Mouse (Mus musculus) forebrain, embryonic 16.5 days (tissue): ENCODE measurements around the gene Orai1. TPM values are rescaled to one million over a fixed set of nuclear protein-coding genes. Genes with fewer than 3 reads are reported as not detected.

Experiments
- ATAC-seq: fragments of 200-750 bp; cut with Nextera tagmentation; 2 replicates; pipeline ENCODE4 v1.8.0; 2017; ENCODE audit warnings: mild to moderate bottlenecking, moderate library complexity
- H3K27ac ChIP-seq: fragments of 300-500 bp; sonication (generic); 2 replicates; pipeline ENCODE4 v1.5.1; 2014; ENCODE audit warnings: low read length, control low read depth
- H3K27me3 ChIP-seq: fragments of 300-500 bp; sonication (generic); replicated peaks from 2 replicates; pipeline ENCODE4 v1.6.1; 2014; ENCODE audit warnings: low read length; ENCODE audit not compliant: control insufficient read depth, insufficient read depth
- H3K36me3 ChIP-seq: fragments of 300-500 bp; sonication (generic); 2 replicates; pipeline ENCODE4 v1.6.1; 2014; ENCODE audit not compliant: control insufficient read depth, insufficient read depth
- H3K4me1 ChIP-seq: fragments of 300-500 bp; sonication (generic); replicated peaks from 2 replicates; pipeline ENCODE4 v1.6.1; 2014; ENCODE audit warnings: low read length; ENCODE audit not compliant: control insufficient read depth, insufficient read depth
- H3K4me2 ChIP-seq: fragments of 300-500 bp; sonication (generic); 2 replicates; pipeline ENCODE4 v1.6.1; 2014; ENCODE audit warnings: mild to moderate bottlenecking, low read length, control low read depth
- H3K4me3 ChIP-seq: fragments of 300-500 bp; sonication (generic); replicated peaks from 2 replicates; pipeline ENCODE4 v1.5.1; 2014; ENCODE audit warnings: mild to moderate bottlenecking, low read length, control low read depth
- H3K9ac ChIP-seq: fragments of 300-500 bp; sonication (generic); replicated peaks from 2 replicates; pipeline ENCODE4 v1.6.1; 2014; ENCODE audit warnings: low read depth, low read length, control low read depth
- H3K9me3 ChIP-seq: fragments of 300-500 bp; sonication (generic); 2 replicates; pipeline ENCODE4 v1.6.1; 2016; ENCODE audit warnings: low read length; ENCODE audit not compliant: control insufficient read depth
- WGBS: fragments of 180-500 bp; shearing (Covaris S2); extraction: QIAGEN DNeasy Blood & Tissue Kit; methylation state at CpG from one replicate; pipeline ENCODE4 v1.1.7; 2014; 5-methylcytosine and 5-hydroxymethylcytosine counted together
- polyA plus RNA-seq: library from polyadenylated mRNA; unstranded; fragments of >200 nt; fragmentation: Nextera tagmentation; extraction: Ambion mirVana; gene quantifications from 2 replicates; pipeline ENCODE4 v1.2.1, GENCODE M21; 2015

Orai1 gene
- polyA plus RNA-seq, 1 experiment from 2014 or later, result 13.0 TPM

GRCm38 (mm10) chr5:123038115-123038514, 23.2 kb downstream of the Orai1 start:
- WGBS, result 84% methylated on average over 5 of the region's 5 CpGs
- ATAC-seq, result no peak
- H3K9ac ChIP-seq, result no peak overlapping the region

GRCm38 (mm10) chr5:123039120-123039752, 24.4 kb downstream of the Orai1 start:
- 0 out of 2 replicates have a peak overlapping the region, but pooled peaks have one; percentile 33 for H3K9ac ChIP-seq
- H3K27ac ChIP-seq, result no peak overlapping the region
- no peaks in the 10 kb centered on the region for H3K9me3 ChIP-seq
- H3K4me2 ChIP-seq, result peak overlapping the region; percentile 49
- WGBS, result 3% methylated on average over 25 of the region's 25 CpGs
- H3K4me3 ChIP-seq, result peak overlapping the region; percentile 22
- H3K27me3 ChIP-seq, result no peaks in the 10 kb centered on the region
- no peak for ATAC-seq
- H3K36me3 ChIP-seq, result no peaks in the 10 kb centered on the region
- H3K4me1 ChIP-seq, result peaks cover 9% of the 10 kb centered on the region

More at GRCm38 (mm10) chr5:123038115-123038514, 23.2 kb downstream of the Orai1 start:
- Histone ChIP-seq H3K4me2 (no peak overlapping the region), H3K36me3 (no peaks in the 10 kb centered on the region), H3K9me3 (no peaks in the 10 kb centered on the region), H3K27me3 (no peaks in the 10 kb centered on the region), H3K4me1 (peaks cover 9% of the 10 kb centered on the region), H3K27ac (no peak overlapping the region), H3K4me3 (no peak overlapping the region)

- Histone ChIP-seq H3K4me2 (no peak overlapping the region), H3K27me3 (no peaks in the 10 kb centered on the region), H3K9me3 (no peaks in the 10 kb centered on the region), H3K9ac (no peak overlapping the region), H3K4me1 (peaks cover 5% of the 10 kb centered on the region; the same call in 1 of the 2 replicates), H3K27ac (no peak overlapping the region), H3K36me3 (no peaks in the 10 kb centered on the region), H3K4me3 (no peak overlapping the region)
- no peak for ATAC-seq
- 58% methylated on average over 7 of the region's 7 CpGs for WGBS
Observed at GRCm38 (mm10) chr5:123040796-123041195, 25.9 kb downstream of the Orai1 start.

GRCm38 (mm10) chr5:123043856-123044255, 29.0 kb downstream of the Orai1 start:
- no peak for ATAC-seq
- Histone ChIP-seq H3K27ac (no peak overlapping the region), H3K9ac (no peak overlapping the region), H3K27me3 (no peaks in the 10 kb centered on the region), H3K4me2 (no peak overlapping the region), H3K4me1 (peaks cover 5% of the 10 kb centered on the region; the same call in 1 of the 2 replicates), H3K36me3 (no peaks in the 10 kb centered on the region), H3K9me3 (no peaks in the 10 kb centered on the region), H3K4me3 (no peak overlapping the region)
- 21% methylated on average over 7 of the region's 7 CpGs for WGBS

GRCm38 (mm10) chr5:123045561-123046295, 30.9 kb downstream of the Orai1 start:
- H3K9me3 ChIP-seq, result no peaks in the 10 kb centered on the region
- 35% methylated on average over 9 of the region's 9 CpGs for WGBS
- no peaks in the 10 kb centered on the region for H3K27me3 ChIP-seq
- H3K4me3 ChIP-seq, result no peak overlapping the region
- ATAC-seq, result no peak
- no peak overlapping the region for H3K27ac ChIP-seq
- peaks cover 4% of the 10 kb centered on the region for H3K4me1 ChIP-seq
- no peak overlapping the region for H3K4me2 ChIP-seq
- no peaks in the 10 kb centered on the region for H3K36me3 ChIP-seq
- H3K9ac ChIP-seq, result no peak overlapping the region

- 0 out of 2 replicates have a peak, but pooled peaks cover 2% of the 10 kb centered on the region for H3K9me3 ChIP-seq
- no peak within 1 kb of the TSS for H3K9ac ChIP-seq
- 87% methylated on average over 3 of the region's 3 CpGs for WGBS
- H3K4me1 ChIP-seq, result peaks cover 4% of the 10 kb centered on the region
- H3K36me3 ChIP-seq, result no peaks in the 10 kb centered on the region
- no peak for ATAC-seq
- H3K27me3 ChIP-seq, result no peaks in the 10 kb centered on the region
- H3K4me2 ChIP-seq, result no peak within 1 kb of the TSS
- no peak within 1 kb of the TSS for H3K27ac ChIP-seq
- no peak within 1 kb of the TSS for H3K4me3 ChIP-seq
Observed at GRCm38 (mm10) chr5:123046916-123047315, 32.0 kb downstream of the Orai1 start, which contains the start of gene Morn3. Gene Morn3, minus strand, starts transcription at chr5:123047016.

GRCm38 (mm10) chr5:123049271-123049670, 34.4 kb downstream of the Orai1 start:
- H3K9me3 ChIP-seq, result 0 out of 2 replicates have a peak, but pooled peaks cover 2% of the 10 kb centered on the region
- no peak overlapping the region for H3K27ac ChIP-seq
- H3K4me2 ChIP-seq, result peak overlapping the region; percentile 27
- 0 out of 2 replicates have a peak overlapping the region, but pooled peaks have one; percentile 19 for H3K9ac ChIP-seq
- H3K4me1 ChIP-seq, result peaks cover 4% of the 10 kb centered on the region
- ATAC-seq, result no peak
- no peaks in the 10 kb centered on the region for H3K27me3 ChIP-seq
- no peaks in the 10 kb centered on the region for H3K36me3 ChIP-seq
- 0 out of 2 replicates have a peak overlapping the region, but pooled peaks have one; percentile 4 for H3K4me3 ChIP-seq
- 2% methylated on average over 12 of the region's 12 CpGs for WGBS

- H3K4me1 ChIP-seq, result peaks cover 4% of the 10 kb centered on the region
- no peak for ATAC-seq
- H3K36me3 ChIP-seq, result no peaks in the 10 kb centered on the region
- H3K4me2 ChIP-seq, result no peak overlapping the region
- no peak overlapping the region for H3K9ac ChIP-seq
- H3K9me3 ChIP-seq, result 0 out of 2 replicates have a peak, but pooled peaks cover 2% of the 10 kb centered on the region
- WGBS, result 81% methylated on average over 9 of the region's 9 CpGs
- H3K27me3 ChIP-seq, result no peaks in the 10 kb centered on the region
- no peak overlapping the region for H3K4me3 ChIP-seq
- H3K27ac ChIP-seq, result no peak overlapping the region
Observed at GRCm38 (mm10) chr5:123050918-123051317, 36.0 kb downstream of the Orai1 start.

GRCm38 (mm10) chr5:123051736-123052135, 36.9 kb downstream of the Orai1 start:
- ATAC-seq, result no peak

More at GRCm38 (mm10) chr5:123051736-123052135, 36.9 kb downstream of the Orai1 start:
- Histone ChIP-seq H3K27ac (no peak overlapping the region), H3K4me2 (no peak overlapping the region), H3K4me1 (peaks cover 4% of the 10 kb centered on the region), H3K27me3 (no peaks in the 10 kb centered on the region), H3K9me3 (0 out of 2 replicates have a peak, but pooled peaks cover 2% of the 10 kb centered on the region), H3K4me3 (no peak overlapping the region), H3K9ac (no peak overlapping the region), H3K36me3 (no peaks in the 10 kb centered on the region)
- WGBS, result 79% methylated on average over 5 of the region's 5 CpGs
